Mouse (Mus musculus): Measurements from ENCODE around the gene Tysnd1. TPM values are rescaled to one million over a fixed set of nuclear protein-coding genes. Genes with fewer than 3 reads are reported as not detected.

Gene Tysnd1
- polyA plus RNA-seq, 2 experiments, result 14.2 to 16.2 TPM

DNA sequence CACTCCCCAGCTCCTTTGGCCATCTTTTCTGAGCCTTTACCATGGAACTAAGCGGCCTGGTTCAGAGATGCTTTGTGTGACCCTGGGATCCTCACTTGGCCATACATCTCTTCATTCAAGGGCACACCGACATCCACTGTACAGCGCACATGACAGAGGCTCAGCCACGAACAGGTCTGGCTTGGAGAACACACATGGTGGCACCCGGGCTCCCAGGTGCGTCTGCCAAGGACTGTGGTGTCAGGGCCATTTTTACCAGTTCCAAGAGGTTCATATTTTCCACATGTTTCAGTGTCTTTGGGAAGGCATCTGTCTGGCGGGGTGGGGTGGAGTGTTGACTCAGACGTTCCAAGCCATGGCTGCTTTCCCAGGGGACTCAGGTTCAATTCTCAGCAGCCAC, 47.0 kb downstream of the Tysnd1 start:
- TF ChIP-seq EP300 (IDR thresholded peaks at IDR 0.05; ENCODE audit: low read depth), result no peak
- no peak for TF ChIP-seq CTCF (IDR thresholded peaks at IDR 0.05; ENCODE audit: low read depth)
- Histone ChIP-seq H3K27me3 (ENCODE audit: control insufficient read depth, insufficient read depth, low read length) (no peaks in the 10 kb centered on the region), H3K4me2 (ENCODE audit: low read depth) (no peak overlapping the region), H3K9me3 (ENCODE audit: control insufficient read depth, low read length) (no peaks in the 10 kb centered on the region; the same call in 1 of the 2 replicates), H3K4me3 (ENCODE audit: insufficient read depth in 1 of 2, low read depth in 2 of 2, low read length in 2 of 2) (no peak overlapping the region), H3K9ac (replicated peaks) (no peak overlapping the region), H3K27ac (no peak overlapping the region), H3K36me3 (replicated peaks; ENCODE audit: control insufficient read depth, insufficient read depth, low read depth) (no peaks in the 10 kb centered on the region), H3K4me1 (replicated peaks; ENCODE audit: control insufficient read depth in 2 of 2, insufficient read depth in 2 of 2, low read length in 1 of 2) (no peaks in the 10 kb centered on the region)
- 75% methylated on average over 8 of the region's 8 CpGs for WGBS (ENCODE audit: insufficient replicate concordance)
- ATAC-seq (ENCODE audit: insufficient read depth) (no peak), DNase-seq (ENCODE audit: low read depth in 3 of 3, low spot score in 3 of 3) (no peak)

DNA sequence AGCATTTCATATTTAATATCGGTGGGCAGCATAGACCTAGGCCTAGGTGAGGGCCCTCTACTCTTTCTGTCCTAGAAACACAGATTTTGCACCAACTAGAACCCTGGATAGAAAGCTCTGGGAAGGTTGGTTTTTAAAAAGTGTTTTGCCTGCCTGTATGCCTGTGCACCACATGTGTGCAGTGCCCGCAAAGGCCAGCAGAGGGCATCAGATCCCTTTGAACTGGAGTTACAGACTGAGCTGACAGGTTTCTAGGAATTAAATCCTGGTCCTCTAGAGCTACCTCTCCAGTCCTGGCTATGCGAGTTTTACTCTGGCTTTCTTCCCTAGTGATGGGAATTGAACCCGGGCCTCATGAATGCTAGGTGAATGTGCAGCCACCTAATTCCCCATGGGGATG, 49.8 kb downstream of the Tysnd1 start:
- ATAC-seq (ENCODE audit: insufficient read depth), result no peak
- Histone ChIP-seq H3K36me3 (replicated peaks; ENCODE audit: control insufficient read depth, insufficient read depth, low read depth) (no peaks in the 10 kb centered on the region), H3K4me2 (ENCODE audit: low read depth) (no peak overlapping the region), H3K9me3 (ENCODE audit: control insufficient read depth, low read length) (no peaks in the 10 kb centered on the region; the same call in 1 of the 2 replicates), H3K4me3 (ENCODE audit: insufficient read depth in 1 of 2, low read depth in 2 of 2, low read length in 2 of 2) (no peak overlapping the region), H3K27me3 (ENCODE audit: control insufficient read depth, insufficient read depth, low read length) (no peaks in the 10 kb centered on the region), H3K4me1 (replicated peaks; ENCODE audit: control insufficient read depth in 2 of 2, insufficient read depth in 2 of 2, low read length in 1 of 2) (no peaks in the 10 kb centered on the region), H3K9ac (replicated peaks) (no peak overlapping the region), H3K27ac (no peak overlapping the region)
- TF ChIP-seq CTCF (IDR thresholded peaks at IDR 0.05; ENCODE audit: low read depth) (peak; percentile 68), EP300 (IDR thresholded peaks at IDR 0.05; ENCODE audit: low read depth) (no peak)
- WGBS (ENCODE audit: insufficient replicate concordance), result 71% methylated on average over 4 of the region's 4 CpGs
- DNase-seq (ENCODE audit: low read depth in 3 of 3, low spot score in 3 of 3), result no peak

DNA sequence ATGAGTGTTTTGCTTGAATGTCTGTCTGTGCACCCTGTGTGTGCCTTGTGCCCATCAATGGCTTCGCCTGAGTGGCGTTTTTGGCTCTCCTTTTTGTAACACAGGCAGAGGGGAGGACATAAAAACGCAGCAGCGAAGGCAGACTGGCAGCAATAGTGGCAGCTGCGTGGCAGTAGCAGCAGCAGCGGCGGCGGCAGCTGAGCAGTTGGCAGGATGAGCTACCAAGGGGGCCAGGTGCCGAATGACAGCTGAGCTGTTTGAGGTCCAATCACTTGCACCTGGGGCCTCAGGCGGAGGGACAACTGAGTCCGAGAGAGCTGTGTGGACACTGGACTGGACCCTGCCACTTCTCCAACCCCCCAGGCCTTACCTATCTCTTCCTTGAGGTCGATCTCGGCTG, 52.0 kb downstream of the Tysnd1 start:
- Histone ChIP-seq H3K27ac (no peak overlapping the region), H3K4me3 (ENCODE audit: insufficient read depth in 1 of 2, low read depth in 2 of 2, low read length in 2 of 2) (no peak overlapping the region), H3K9ac (replicated peaks) (no peak overlapping the region), H3K36me3 (replicated peaks; ENCODE audit: control insufficient read depth, insufficient read depth, low read depth) (no peaks in the 10 kb centered on the region), H3K4me2 (ENCODE audit: low read depth) (no peak overlapping the region), H3K9me3 (ENCODE audit: control insufficient read depth, low read length) (no peaks in the 10 kb centered on the region; the same call in 1 of the 2 replicates), H3K4me1 (replicated peaks; ENCODE audit: control insufficient read depth in 2 of 2, insufficient read depth in 2 of 2, low read length in 1 of 2) (no peaks in the 10 kb centered on the region), H3K27me3 (ENCODE audit: control insufficient read depth, insufficient read depth, low read length) (no peaks in the 10 kb centered on the region)
- no peak for DNase-seq (ENCODE audit: low read depth in 3 of 3, low spot score in 3 of 3)
- no peak for ATAC-seq (ENCODE audit: insufficient read depth)
- WGBS (ENCODE audit: insufficient replicate concordance), result 75% methylated on average over 13 of the region's 13 CpGs
- TF ChIP-seq CTCF (IDR thresholded peaks at IDR 0.05; ENCODE audit: low read depth), result no peak
- TF ChIP-seq EP300 (IDR thresholded peaks at IDR 0.05; ENCODE audit: low read depth), result no peak

DNA sequence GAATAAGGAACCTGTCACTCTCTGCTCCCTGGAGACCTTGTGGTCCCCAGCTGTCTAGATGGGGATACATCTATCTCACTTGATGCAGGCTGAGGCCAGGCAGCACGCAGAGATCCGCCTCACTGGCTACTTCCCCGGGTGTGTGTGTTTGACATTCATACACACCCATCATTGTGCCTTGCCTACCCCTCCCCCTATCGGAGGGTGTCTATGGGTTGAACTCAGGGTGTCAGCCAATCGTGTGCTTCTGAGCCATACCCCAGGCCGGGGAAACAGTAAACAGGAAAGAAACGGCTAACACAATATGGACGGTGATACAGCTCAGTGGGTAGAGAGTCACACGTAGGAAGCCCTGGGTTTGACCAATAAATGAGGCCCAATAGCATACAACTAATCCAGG, 54.7 kb downstream of the Tysnd1 start:
- DNase-seq (ENCODE audit: low read depth in 3 of 3, low spot score in 3 of 3) (no peak), ATAC-seq (ENCODE audit: insufficient read depth) (no peak)
- H3K27me3 ChIP-seq (ENCODE audit: control insufficient read depth, insufficient read depth, low read length), result no peaks in the 10 kb centered on the region
- no peak overlapping the region for H3K27ac ChIP-seq
- H3K9ac ChIP-seq (replicated peaks), result no peak overlapping the region
- no peak overlapping the region for H3K4me2 ChIP-seq (ENCODE audit: low read depth)
- H3K9me3 ChIP-seq (ENCODE audit: control insufficient read depth, low read length), result no peaks in the 10 kb centered on the region
- H3K4me1 ChIP-seq (replicated peaks; ENCODE audit: control insufficient read depth in 2 of 2, insufficient read depth in 2 of 2, low read length in 1 of 2), result no peaks in the 10 kb centered on the region
- WGBS (ENCODE audit: insufficient replicate concordance), result 60% methylated on average over 9 of the region's 9 CpGs
- no peak overlapping the region for H3K4me3 ChIP-seq (ENCODE audit: insufficient read depth in 1 of 2, low read depth in 2 of 2, low read length in 2 of 2)
- H3K36me3 ChIP-seq (replicated peaks; ENCODE audit: control insufficient read depth, insufficient read depth, low read depth), result no peaks in the 10 kb centered on the region
- TF ChIP-seq EP300 (IDR thresholded peaks at IDR 0.05; ENCODE audit: low read depth) (no peak), CTCF (IDR thresholded peaks at IDR 0.05; ENCODE audit: low read depth) (no peak)

DNA sequence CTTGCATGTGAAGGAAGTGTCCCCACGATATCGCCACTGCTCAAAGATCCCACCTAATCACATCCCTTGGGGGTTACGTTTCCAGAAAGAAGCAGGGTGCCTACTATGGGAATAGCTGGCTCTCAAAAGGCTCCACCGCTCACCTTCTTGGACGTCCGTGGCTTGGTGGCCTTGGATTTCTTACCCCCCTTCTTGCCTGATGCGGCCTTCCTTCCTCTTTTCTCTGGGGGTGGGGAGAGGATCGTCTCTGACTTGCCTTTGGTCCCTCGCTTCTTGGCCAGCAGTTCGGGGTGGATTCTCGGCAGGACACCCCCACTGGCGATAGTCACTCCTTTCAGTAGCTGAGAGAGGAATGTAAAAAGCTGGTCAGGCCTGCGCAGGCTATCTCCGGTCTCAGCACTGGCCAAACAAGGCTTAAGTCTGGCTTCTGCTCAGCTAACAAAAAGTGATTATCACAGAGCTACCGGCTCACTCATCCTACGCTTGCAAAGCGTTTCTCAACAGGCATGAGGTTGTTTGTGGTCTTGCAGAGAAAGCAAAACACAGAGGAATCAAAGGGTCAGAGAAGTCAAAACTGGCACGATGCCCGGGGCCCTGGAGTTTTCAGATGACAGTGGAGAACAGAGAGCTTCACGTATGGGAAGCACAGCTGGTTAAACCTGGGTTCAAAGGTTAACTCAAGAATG, 56.4 kb downstream of the Tysnd1 start:
- WGBS (ENCODE audit: insufficient replicate concordance), result 38% methylated on average over 20 of the region's 20 CpGs
- H3K9ac ChIP-seq (replicated peaks), result no peak overlapping the region
- DNase-seq (ENCODE audit: low read depth in 3 of 3, low spot score in 3 of 3) (peak; percentile 31 to 39 (median 32)), ATAC-seq (ENCODE audit: insufficient read depth) (peak; percentile 31; the same call in 1 of the 2 replicates)
- no peak for TF ChIP-seq CTCF (IDR thresholded peaks at IDR 0.05; ENCODE audit: low read depth)
- no peak for TF ChIP-seq EP300 (IDR thresholded peaks at IDR 0.05; ENCODE audit: low read depth)
- no peaks in the 10 kb centered on the region for H3K36me3 ChIP-seq (replicated peaks; ENCODE audit: control insufficient read depth, insufficient read depth, low read depth)
- H3K4me3 ChIP-seq (ENCODE audit: insufficient read depth in 1 of 2, low read depth in 2 of 2, low read length in 2 of 2), result no peak overlapping the region
- no peak overlapping the region for H3K27ac ChIP-seq
- H3K9me3 ChIP-seq (ENCODE audit: control insufficient read depth, low read length), result no peaks in the 10 kb centered on the region
- H3K4me2 ChIP-seq (ENCODE audit: low read depth), result no peak overlapping the region
- H3K27me3 ChIP-seq (ENCODE audit: control insufficient read depth, insufficient read depth, low read length), result no peaks in the 10 kb centered on the region
- H3K4me1 ChIP-seq (replicated peaks; ENCODE audit: control insufficient read depth in 2 of 2, insufficient read depth in 2 of 2, low read length in 1 of 2), result no peaks in the 10 kb centered on the region

Other genes with a start within 250 kb of the Tysnd1 start
- 17.6 and 23.1 TPM in 2 replicates for gene Eif4ebp2, start 242.9 kb upstream of the Tysnd1 start, polyA plus RNA-seq (2012; rRNA removed)
- gene Eif4ebp2, start 242.9 kb upstream of the Tysnd1 start, polyA plus RNA-seq (2014; fragmentation: Nextera tagmentation; extraction: Ambion mirVana), result 24.3 and 25.3 TPM in 2 replicates
- 6.2 and 6.4 TPM in 2 replicates for gene Lrrc20, start 219.7 kb upstream of the Tysnd1 start, polyA plus RNA-seq (2012; rRNA removed)
- 6.1 and 7.7 TPM in 2 replicates for gene Lrrc20, start 219.7 kb upstream of the Tysnd1 start, polyA plus RNA-seq (2014; fragmentation: Nextera tagmentation; extraction: Ambion mirVana)
- 0.01 TPM in 1 of 2 replicates, not detected in the other for gene Npffr1, start 100.0 kb upstream of the Tysnd1 start, polyA plus RNA-seq (2012; rRNA removed)
- not detected in 2 replicates for gene Npffr1, start 100.0 kb upstream of the Tysnd1 start, polyA plus RNA-seq (2014; fragmentation: Nextera tagmentation; extraction: Ambion mirVana)
- gene Ppa1, start 47.0 kb upstream of the Tysnd1 start, polyA plus RNA-seq (2012; rRNA removed), result 28.2 and 51.8 TPM in 2 replicates
- 96.8 and 98.1 TPM in 2 replicates for gene Ppa1, start 47.0 kb upstream of the Tysnd1 start, polyA plus RNA-seq (2014; fragmentation: Nextera tagmentation; extraction: Ambion mirVana)
- 31.7 and 39.0 TPM in 2 replicates for gene Sar1a, start 15.2 kb upstream of the Tysnd1 start, polyA plus RNA-seq (2012; rRNA removed)
- gene Sar1a, start 15.2 kb upstream of the Tysnd1 start, polyA plus RNA-seq (2014; fragmentation: Nextera tagmentation; extraction: Ambion mirVana), result 78.7 and 80.1 TPM in 2 replicates
- 1.4 and 2.1 TPM in 2 replicates for gene Aifm2, start 19.7 kb downstream of the Tysnd1 start, polyA plus RNA-seq (2012; rRNA removed)
- gene Aifm2, start 19.7 kb downstream of the Tysnd1 start, polyA plus RNA-seq (2014; fragmentation: Nextera tagmentation; extraction: Ambion mirVana), result 2.7 and 3.2 TPM in 2 replicates
- 1.1 and 1.7 TPM in 2 replicates for gene H2afy2, start 88.6 kb downstream of the Tysnd1 start, polyA plus RNA-seq (2012; rRNA removed)
- gene H2afy2, start 88.6 kb downstream of the Tysnd1 start, polyA plus RNA-seq (2014; fragmentation: Nextera tagmentation; extraction: Ambion mirVana), result 1.1 and 1.5 TPM in 2 replicates

All from liver, embryonic 14.5 days (tissue).